Mouse (Mus musculus) liver, postnatal 0 days (tissue): ENCODE measurements around the gene Oaz2.

Experiments
- CTCF ChIP-seq: sonication (generic); IDR thresholded peaks from 2 replicates; pipeline ENCODE4 v1.5.1; 2016; ENCODE audit warnings: antibody characterized with exemption, low read depth
- EP300 ChIP-seq: IDR thresholded peaks from 2 replicates; pipeline ENCODE4 v1.6.1; 2016; ENCODE audit warnings: antibody characterized with exemption, low read depth, mild to moderate bottlenecking

DNA sequence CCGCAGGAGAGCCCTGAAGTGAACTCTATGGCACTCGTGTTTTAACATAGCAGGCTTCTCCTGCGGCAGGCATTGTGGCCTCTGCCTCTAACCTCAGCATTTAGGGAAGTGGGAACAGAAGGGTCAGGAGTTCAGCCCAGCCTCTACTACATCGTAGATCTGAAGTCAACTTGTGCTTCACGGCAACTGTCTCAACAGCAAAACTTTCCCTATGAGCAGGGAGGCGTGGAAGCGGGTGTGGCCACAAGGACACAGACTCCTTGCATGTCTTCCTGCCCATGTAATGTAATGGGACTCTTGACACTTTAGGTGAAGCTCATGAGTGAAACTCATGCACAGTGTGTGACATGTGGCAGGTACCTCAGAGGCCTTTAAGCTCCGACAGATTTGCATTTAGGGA is 12.3 kb upstream of the Oaz2 start:
- TF ChIP-seq CTCF (no peak), EP300 (no peak)
